Mouse (Mus musculus) limb, embryonic 10.5 days (tissue): ENCODE measurements at regions not wholly inside any gene's neighbourhood (a gene's known extent, or its start where the extent isn't known, plus 50 kb on each side); places are given as distances from the start of the nearest gene placed in this dataset.
A peak's percentile ranks its signal among the peaks of the same experiment; 100 is the strongest.
"Not testable (repeated sequence)": the region's sequence is repeated elsewhere in the genome, so short reads cannot be mapped to it uniquely, and the experiment has no call there.

ENCODE experiments used
- DNase-seq: peaks from one replicate; pipeline ENCODE4 v3.0.0-alpha.2; 2017; ENCODE audit warnings: low spot score
- H3K27ac ChIP-seq: fragments of 300-500 bp; sonication (generic); 2 replicates; pipeline ENCODE4 v1.5.1; 2016; ENCODE audit warnings: mild to moderate bottlenecking
- H3K27me3 ChIP-seq: fragments of 300-500 bp; sonication (generic); 2 replicates; pipeline ENCODE4 v1.6.1; 2016; ENCODE audit warnings: low read depth, mild to moderate bottlenecking; ENCODE audit not compliant: poor library complexity, severe bottlenecking
- H3K36me3 ChIP-seq: fragments of 300-500 bp; sonication (generic); 2 replicates; pipeline ENCODE4 v1.6.1; 2016; ENCODE audit warnings: mild to moderate bottlenecking, moderate library complexity
- H3K4me1 ChIP-seq: fragments of 300-500 bp; sonication (generic); 2 replicates; pipeline ENCODE4 v1.6.1; 2016
- H3K4me3 ChIP-seq: fragments of 300-500 bp; sonication (generic); 2 replicates; pipeline ENCODE4 v1.5.1; 2016; ENCODE audit warnings: mild to moderate bottlenecking, moderate library complexity
- H3K9me3 ChIP-seq: fragments of 300-500 bp; sonication (generic); replicated peaks from 2 replicates; pipeline ENCODE4 v1.6.1; 2016; ENCODE audit warnings: mild to moderate bottlenecking
- WGBS: fragments of 180-500 bp; shearing (Covaris S2); methylation state at CpG from one replicate; pipeline ENCODE4 v1.1.7; 2016; 5-methylcytosine and 5-hydroxymethylcytosine counted together

GRCm38 (mm10) chr10:43657501-43658225 is 79.6 kb downstream of the Cd24a start:
- Histone ChIP-seq H3K27ac (no peak overlapping the region), H3K9me3 (no peaks in the 10 kb centered on the region), H3K4me3 (no peak overlapping the region), H3K4me1 (peaks cover 14% of the 10 kb centered on the region), H3K27me3 (no peaks in the 10 kb centered on the region), H3K36me3 (no peaks in the 10 kb centered on the region)
- 90% methylated on average over 8 of the region's 8 CpGs for WGBS
- DNase-seq, result no peak

- 93% methylated on average over 1 of the region's 1 CpGs for WGBS
- Histone ChIP-seq H3K27me3 (no peaks in the 10 kb centered on the region), H3K27ac (no peak overlapping the region), H3K9me3 (no peaks in the 10 kb centered on the region), H3K4me1 (peaks cover 14% of the 10 kb centered on the region), H3K36me3 (no peaks in the 10 kb centered on the region), H3K4me3 (no peak overlapping the region)
- no peak for DNase-seq
Observed at GRCm38 (mm10) chr10:43658226-43658593, 80.1 kb downstream of the Cd24a start.

GRCm38 (mm10) chr10:43664844-43665243 is 86.8 kb downstream of the Cd24a start:
- no peak for DNase-seq
- H3K4me1 ChIP-seq, result no peaks in the 10 kb centered on the region; the same call in 1 of the 2 replicates
- H3K36me3 ChIP-seq, result no peaks in the 10 kb centered on the region
- no peaks in the 10 kb centered on the region for H3K9me3 ChIP-seq
- H3K27me3 ChIP-seq, result peaks cover 4% of the 10 kb centered on the region; the same call in 1 of the 2 replicates
- H3K4me3 ChIP-seq, result no peak overlapping the region
- WGBS, result 72% methylated on average over 4 of the region's 4 CpGs
- no peak overlapping the region for H3K27ac ChIP-seq

GRCm38 (mm10) chr10:43666262-43667085 is 88.4 kb downstream of the Cd24a start:
- Histone ChIP-seq H3K4me1 (peaks cover 5% of the 10 kb centered on the region; the same call in 1 of the 2 replicates), H3K27ac (no peak overlapping the region), H3K4me3 (no peak overlapping the region), H3K9me3 (no peaks in the 10 kb centered on the region), H3K27me3 (peaks cover 4% of the 10 kb centered on the region; the same call in 1 of the 2 replicates), H3K36me3 (no peaks in the 10 kb centered on the region)
- WGBS, result 76% methylated on average over 9 of the region's 9 CpGs
- DNase-seq, result no peak

- DNase-seq, result no peak
- WGBS, result 61% methylated on average over 25 of the region's 25 CpGs
- Histone ChIP-seq H3K36me3 (no peaks in the 10 kb centered on the region), H3K9me3 (no peaks in the 10 kb centered on the region), H3K4me1 (peaks cover 8% of the 10 kb centered on the region), H3K27me3 (peaks cover 4% of the 10 kb centered on the region; the same call in 1 of the 2 replicates), H3K4me3 (no peak overlapping the region), H3K27ac (no peak overlapping the region)
Observed at GRCm38 (mm10) chr10:43667086-43667690, 89.1 kb downstream of the Cd24a start.

GRCm38 (mm10) chr10:43667732-43668247 is 89.7 kb downstream of the Cd24a start:
- Histone ChIP-seq H3K9me3 (no peaks in the 10 kb centered on the region), H3K36me3 (no peaks in the 10 kb centered on the region), H3K27me3 (peaks cover 4% of the 10 kb centered on the region; the same call in 1 of the 2 replicates), H3K27ac (no peak overlapping the region), H3K4me3 (no peak overlapping the region), H3K4me1 (peaks cover 14% of the 10 kb centered on the region)
- DNase-seq, result no peak
- 76% methylated on average over 11 of the region's 11 CpGs for WGBS

- H3K36me3 ChIP-seq, result no peaks in the 10 kb centered on the region
- no peak overlapping the region for H3K4me3 ChIP-seq
- 61% methylated on average over 5 of the region's 5 CpGs for WGBS
- no peak overlapping the region for H3K27ac ChIP-seq
- DNase-seq, result no peak
- H3K4me1 ChIP-seq, result peaks cover 15% of the 10 kb centered on the region
- no peaks in the 10 kb centered on the region for H3K9me3 ChIP-seq
- H3K27me3 ChIP-seq, result peaks cover 4% of the 10 kb centered on the region; the same call in 1 of the 2 replicates
Observed at GRCm38 (mm10) chr10:43669471-43669870, 91.4 kb downstream of the Cd24a start.

- Histone ChIP-seq H3K36me3 (no peaks in the 10 kb centered on the region), H3K9me3 (no peaks in the 10 kb centered on the region), H3K27me3 (peaks cover 4% of the 10 kb centered on the region; the same call in 1 of the 2 replicates), H3K4me3 (no peak overlapping the region), H3K4me1 (peaks cover 15% of the 10 kb centered on the region), H3K27ac (peak overlapping the region; percentile 7; the same call in 1 of the 2 replicates)
- 68% methylated on average over 1 of the region's 1 CpGs for WGBS
- no peak for DNase-seq
Observed at GRCm38 (mm10) chr10:43670745-43671144, 92.7 kb downstream of the Cd24a start.

- no peak for DNase-seq
- no peak overlapping the region for H3K4me3 ChIP-seq
- no peaks in the 10 kb centered on the region for H3K36me3 ChIP-seq
- H3K27me3 ChIP-seq, result peaks cover 4% of the 10 kb centered on the region; the same call in 1 of the 2 replicates
- no peak overlapping the region; the same call in 1 of the 2 replicates for H3K27ac ChIP-seq
- 88% methylated on average over 3 of the region's 3 CpGs for WGBS
- no peaks in the 10 kb centered on the region for H3K9me3 ChIP-seq
- H3K4me1 ChIP-seq, result peaks cover 18% of the 10 kb centered on the region
Observed at GRCm38 (mm10) chr10:43671785-43672184, 93.7 kb downstream of the Cd24a start.

- no peaks in the 10 kb centered on the region for H3K9me3 ChIP-seq
- no peak for DNase-seq
- peaks cover 25% of the 10 kb centered on the region for H3K4me1 ChIP-seq
- H3K36me3 ChIP-seq, result no peaks in the 10 kb centered on the region
- peak overlapping the region; percentile 36; the same call in 1 of the 2 replicates for H3K27ac ChIP-seq
- H3K27me3 ChIP-seq, result peaks cover 4% of the 10 kb centered on the region; the same call in 1 of the 2 replicates
- WGBS, result 46% methylated on average over 6 of the region's 6 CpGs
- H3K4me3 ChIP-seq, result no peak overlapping the region
Observed at GRCm38 (mm10) chr10:43672490-43672889, 94.4 kb downstream of the Cd24a start.

- no peak for DNase-seq
- no peaks in the 10 kb centered on the region for H3K9me3 ChIP-seq
- peaks cover 28% of the 10 kb centered on the region for H3K4me1 ChIP-seq
- no peaks in the 10 kb centered on the region for H3K27me3 ChIP-seq
- H3K4me3 ChIP-seq, result no peak overlapping the region
- H3K36me3 ChIP-seq, result no peaks in the 10 kb centered on the region
- 76% methylated on average over 1 of the region's 1 CpGs for WGBS
- H3K27ac ChIP-seq, result no peak overlapping the region
Observed at GRCm38 (mm10) chr10:43674749-43675148, 96.7 kb downstream of the Cd24a start.

- not testable (repeated sequence) for H3K27me3 ChIP-seq, DNase-seq, H3K9me3 ChIP-seq, H3K36me3 ChIP-seq, H3K27ac ChIP-seq, H3K4me3 ChIP-seq
- H3K4me1 ChIP-seq, result peaks cover 23% of the 10 kb centered on the region
- 79% methylated on average over 1 of the region's 1 CpGs for WGBS
Observed at GRCm38 (mm10) chr10:43675495-43675894, 97.4 kb downstream of the Cd24a start.
